Mouse (Mus musculus) intestine, postnatal 0 days (tissue): ENCODE data around the gene Cxcl12. TPM values are rescaled to one million over a fixed set of nuclear protein-coding genes. Genes with fewer than 3 reads are reported as not detected.
A peak's percentile ranks its signal among the peaks of the same experiment; 100 is the strongest.

Experiments used
- ATAC-seq: fragments of 200-750 bp; cut with Nextera tagmentation; 2 replicates; pipeline ENCODE4 v1.8.0; 2017; ENCODE audit warnings: mild to moderate bottlenecking, moderate TSS enrichment, moderate library complexity
- H3K27ac ChIP-seq: fragments of 300-500 bp; sonication (generic); 2 replicates; pipeline ENCODE4 v1.5.1; 2014; ENCODE audit warnings: mild to moderate bottlenecking, low read depth, low read length, moderate library complexity
- H3K27me3 ChIP-seq: fragments of 300-500 bp; sonication (generic); replicated peaks from 2 replicates; pipeline ENCODE4 v1.6.1; 2014; ENCODE audit warnings: low read length, mixed read lengths; ENCODE audit not compliant: control insufficient read depth, insufficient read depth
- H3K36me3 ChIP-seq: fragments of 300-500 bp; sonication (generic); 2 replicates; pipeline ENCODE4 v1.6.1; 2014; ENCODE audit warnings: mild to moderate bottlenecking, moderate library complexity; ENCODE audit not compliant: control insufficient read depth, insufficient read depth
- H3K4me1 ChIP-seq: fragments of 300-500 bp; sonication (generic); replicated peaks from 2 replicates; pipeline ENCODE4 v1.6.1; 2014; ENCODE audit warnings: antibody characterized with exemption, low read length, mixed read lengths; ENCODE audit not compliant: control insufficient read depth, insufficient read depth
- H3K4me2 ChIP-seq: fragments of 300-500 bp; sonication (generic); replicated peaks from 2 replicates; pipeline ENCODE4 v1.6.1; 2014; ENCODE audit warnings: low read depth, mild to moderate bottlenecking, moderate library complexity
- H3K4me3 ChIP-seq: fragments of 300-500 bp; sonication (generic); 2 replicates; pipeline ENCODE4 v1.5.1; 2014; ENCODE audit warnings: low read depth, low read length
- H3K9ac ChIP-seq: fragments of 300-500 bp; sonication (generic); 2 replicates; pipeline ENCODE4 v1.6.1; 2014; ENCODE audit warnings: mild to moderate bottlenecking, low read depth, low read length
- H3K9me3 ChIP-seq: fragments of 300-500 bp; sonication (generic); 2 replicates; pipeline ENCODE4 v1.6.1; 2016; ENCODE audit warnings: mixed run types; ENCODE audit not compliant: control insufficient read depth
- CTCF ChIP-seq: sonication (generic); IDR thresholded peaks from 2 replicates; pipeline ENCODE4 v1.5.1; 2016; ENCODE audit warnings: low read depth, mild to moderate bottlenecking, control low read depth, antibody characterized with exemption, moderate library complexity
- WGBS: fragments of 180-500 bp; shearing (Covaris S2); extraction: QIAGEN DNeasy Blood & Tissue Kit; methylation state at CpG from one replicate; pipeline ENCODE4 v1.1.7; 2014; 5-methylcytosine and 5-hydroxymethylcytosine counted together
- polyA plus RNA-seq: library from polyadenylated mRNA; unstranded; fragments of >200 nt; fragmentation: Nextera tagmentation; extraction: Ambion mirVana; gene quantifications from 2 replicates; pipeline ENCODE4 v1.2.1, GENCODE M21; 2015

Cxcl12 gene
- polyA plus RNA-seq, 1 experiment from 2014 or later, result 58.0 TPM

- no peak for ATAC-seq
- no peak for TF ChIP-seq CTCF
- Histone ChIP-seq H3K9ac (no peak overlapping the region), H3K4me3 (no peak overlapping the region), H3K27ac (no peak overlapping the region), H3K4me2 (no peak overlapping the region), H3K27me3 (no peaks in the 10 kb centered on the region; the same call in 1 of the 2 replicates), H3K9me3 (no peaks in the 10 kb centered on the region), H3K4me1 (no peaks in the 10 kb centered on the region), H3K36me3 (no peaks in the 10 kb centered on the region)
- WGBS, result 33% methylated on average over 16 of the region's 16 CpGs
Measured at GRCm38 (mm10) chr6:117159710-117160690, 8.3 kb upstream of the Cxcl12 start.

- TF ChIP-seq CTCF, result no peak
- Histone ChIP-seq H3K36me3 (no peaks in the 10 kb centered on the region), H3K4me2 (no peak overlapping the region), H3K9me3 (no peaks in the 10 kb centered on the region), H3K27ac (no peak overlapping the region), H3K27me3 (peaks cover 19% of the 10 kb centered on the region; the same call in 1 of the 2 replicates), H3K9ac (no peak overlapping the region), H3K4me3 (no peak overlapping the region), H3K4me1 (0 out of 2 replicates have a peak, but pooled peaks cover 2% of the 10 kb centered on the region)
- ATAC-seq, result no peak
- 83% methylated on average over 5 of the region's 5 CpGs for whole genome bisulfite sequencing
Measured at GRCm38 (mm10) chr6:117163486-117163885, 4.8 kb upstream of the Cxcl12 start.

- Histone ChIP-seq H3K4me2 (peak overlapping the region; percentile 30), H3K27ac (no peak overlapping the region), H3K9ac (no peak overlapping the region), H3K9me3 (no peaks in the 10 kb centered on the region), H3K27me3 (peaks cover 33% of the 10 kb centered on the region; the same call in 1 of the 2 replicates), H3K36me3 (no peaks in the 10 kb centered on the region), H3K4me3 (no peak overlapping the region), H3K4me1 (0 out of 2 replicates have a peak, but pooled peaks cover 2% of the 10 kb centered on the region)
- TF ChIP-seq CTCF, result peak; percentile 84
- 5% methylated on average over 16 of the region's 16 CpGs for whole genome bisulfite sequencing
- ATAC-seq, result no peak
Measured at GRCm38 (mm10) chr6:117166581-117167425, 1.5 kb upstream of the Cxcl12 start.

- Histone ChIP-seq H3K4me2 (peak overlapping the region; percentile 30; the same call in 1 of the 2 replicates), H3K36me3 (no peaks in the 10 kb centered on the region), H3K27me3 (peaks cover 33% of the 10 kb centered on the region; the same call in 1 of the 2 replicates), H3K4me1 (0 out of 2 replicates have a peak, but pooled peaks cover 2% of the 10 kb centered on the region), H3K9me3 (no peaks in the 10 kb centered on the region), H3K9ac (no peak overlapping the region), H3K27ac (no peak overlapping the region), H3K4me3 (no peak overlapping the region)
- WGBS, result 26% methylated on average over 7 of the region's 7 CpGs
- no peak for ATAC-seq
- TF ChIP-seq CTCF, result no peak
Measured at GRCm38 (mm10) chr6:117167426-117167730, 957 bp upstream of the Cxcl12 start.

GRCm38 (mm10) chr6:117169051-117169909 lies 945 bp downstream of the Cxcl12 start:
- Histone ChIP-seq H3K4me3 (peak overlapping the region; percentile 60), H3K9ac (peak overlapping the region; percentile 46), H3K4me2 (peak overlapping the region; percentile 77), H3K27me3 (peaks cover 39% of the 10 kb centered on the region; the same call in 1 of the 2 replicates), H3K27ac (0 out of 2 replicates have a peak overlapping the region, but pooled peaks have one; percentile 16), H3K36me3 (no peaks in the 10 kb centered on the region), H3K9me3 (no peaks in the 10 kb centered on the region), H3K4me1 (0 out of 2 replicates have a peak, but pooled peaks cover 2% of the 10 kb centered on the region)
- ATAC-seq, result no peak
- no peak for TF ChIP-seq CTCF
- 1% methylated on average over 46 of the region's 46 CpGs for WGBS
